Mouse (Mus musculus): ENCODE data around the gene Ifitm10. TPM values are rescaled to one million over a fixed set of nuclear protein-coding genes. Genes with fewer than 3 reads are reported as not detected.
"Not testable (repeated sequence)": the region's sequence is repeated elsewhere in the genome, so short reads cannot be mapped to it uniquely, and the experiment has no call there.

Gene Ifitm10
- total RNA-seq, 2 experiments from 2014 or later, result 1.5 TPM; not detected in 1

DNA sequence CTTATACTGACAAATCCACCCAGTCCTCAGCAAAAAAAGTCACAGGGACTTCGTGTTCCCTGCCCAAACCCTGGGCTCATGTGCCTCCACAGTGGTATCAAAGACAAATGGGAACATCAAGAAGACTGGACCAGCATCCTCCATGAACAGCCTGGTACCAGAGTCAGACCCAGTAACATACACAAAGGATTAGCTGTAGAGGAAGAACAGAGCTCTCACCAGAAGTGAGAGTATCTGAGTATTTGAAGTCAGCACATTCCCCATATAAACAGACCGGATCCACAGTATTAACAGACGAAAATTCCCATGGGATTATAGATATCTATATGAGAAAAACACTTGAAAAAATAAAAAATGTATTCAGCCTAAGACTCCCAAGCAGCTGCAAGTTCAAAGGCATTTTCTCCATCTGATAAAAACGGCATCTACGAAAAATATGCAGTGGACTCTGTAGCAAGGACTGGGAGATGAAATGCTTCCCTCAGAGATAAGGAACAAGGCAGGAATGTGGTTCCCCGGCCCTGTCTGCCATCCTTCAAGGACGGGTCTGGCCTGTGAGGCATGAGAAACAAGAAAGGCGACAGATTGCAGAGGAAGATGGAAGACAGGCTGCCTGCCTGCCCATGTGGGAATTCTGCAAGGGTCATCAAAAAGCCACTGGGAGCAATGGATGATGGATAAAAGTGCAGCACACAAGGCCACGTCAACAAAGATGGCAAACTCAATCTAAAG lies 46.7 kb downstream of the Ifitm10 start:
- no peak for ATAC-seq (replicated peaks; ENCODE audit: poor library complexity, severe bottlenecking)

DNA sequence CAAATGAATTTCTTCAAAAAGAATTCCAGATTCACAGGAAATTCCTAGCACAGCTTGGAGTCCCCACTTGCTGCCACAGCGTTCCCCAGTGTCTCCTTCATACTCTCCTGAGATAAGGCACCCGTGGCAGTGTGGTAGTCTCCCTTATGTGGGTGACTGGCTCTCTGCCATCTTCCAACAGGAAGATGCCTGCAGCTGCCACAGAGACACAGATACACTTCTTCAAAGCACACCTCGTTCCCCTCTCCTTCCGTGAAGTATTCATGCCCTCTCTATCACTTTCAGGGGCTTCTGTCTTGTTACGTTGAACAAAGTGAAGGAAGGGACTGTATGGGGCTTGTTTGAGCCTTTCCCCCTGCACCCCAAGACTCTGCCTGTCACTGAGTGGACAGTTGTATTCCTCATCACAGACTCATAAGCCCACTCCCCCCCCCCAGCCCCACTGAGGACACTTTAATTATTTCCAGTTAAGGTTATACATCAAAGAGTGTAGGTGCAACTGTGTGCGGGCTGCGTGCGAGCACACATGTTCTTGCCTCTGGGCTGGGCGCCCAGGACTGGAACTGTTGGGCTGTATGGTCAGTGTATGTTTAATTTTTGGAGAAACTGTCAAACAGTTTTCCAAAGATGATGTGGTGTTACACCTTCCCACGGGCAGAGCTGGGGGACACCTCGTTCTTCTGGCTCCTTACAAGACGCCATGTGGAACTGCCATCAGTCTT lies 50.0 kb downstream of the Ifitm10 start:
- no peak for ATAC-seq (replicated peaks; ENCODE audit: poor library complexity, severe bottlenecking)

DNA sequence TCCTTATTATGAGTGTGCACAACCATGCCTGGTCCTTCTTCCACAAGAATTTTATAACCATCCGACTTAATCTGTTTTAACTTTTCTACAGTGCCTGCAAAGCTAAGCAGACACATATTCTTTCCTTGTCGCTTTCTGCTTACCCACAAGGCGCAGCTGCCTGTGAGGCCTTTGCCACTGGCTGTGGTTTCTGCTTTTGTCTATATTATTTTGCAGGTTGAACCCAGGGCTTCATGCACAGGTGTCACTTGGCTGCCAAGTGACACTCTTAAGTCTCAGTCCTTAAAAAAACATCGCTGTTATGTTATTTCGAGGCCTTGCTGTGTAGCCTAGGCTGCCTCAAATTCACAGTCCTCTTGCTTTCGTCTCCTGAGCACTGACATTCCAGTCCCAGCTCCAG lies 50.9 kb downstream of the Ifitm10 start:
- no peak for ATAC-seq (replicated peaks; ENCODE audit: poor library complexity, severe bottlenecking)

DNA sequence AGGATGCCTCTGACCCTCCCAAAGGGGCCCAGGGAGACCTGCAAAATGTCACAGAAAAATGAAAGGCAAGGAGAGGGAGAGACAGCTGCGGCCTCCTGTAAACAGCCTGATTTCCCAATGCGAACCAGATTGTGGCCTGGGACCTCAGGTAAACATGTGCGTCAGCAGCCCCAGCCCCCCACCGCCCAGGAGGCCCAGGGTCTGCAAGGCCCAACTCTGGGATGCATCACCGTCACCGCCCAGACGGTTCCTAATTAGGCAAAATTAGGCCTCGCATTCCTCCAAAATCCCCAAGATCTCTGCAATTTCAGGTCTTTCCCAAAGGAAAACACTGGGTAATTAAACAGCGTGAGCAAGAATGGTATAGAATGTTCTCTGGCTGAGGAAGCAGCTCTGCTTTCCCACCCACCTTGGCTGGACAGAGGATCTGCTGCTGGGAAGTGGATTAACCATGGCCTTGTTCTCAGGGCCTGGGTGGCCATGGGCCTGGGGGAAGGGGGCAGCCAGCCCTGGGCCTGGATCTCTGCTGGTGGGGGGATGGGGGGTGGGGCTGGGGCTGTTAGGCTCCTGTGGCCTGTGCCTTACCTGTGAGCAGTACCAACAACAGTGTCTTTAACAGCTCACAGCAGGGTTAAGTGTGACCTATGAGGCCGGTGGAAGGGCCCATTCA lies 51.8 kb downstream of the Ifitm10 start:
- ATAC-seq (replicated peaks; ENCODE audit: poor library complexity, severe bottlenecking), result not testable (repeated sequence)

DNA sequence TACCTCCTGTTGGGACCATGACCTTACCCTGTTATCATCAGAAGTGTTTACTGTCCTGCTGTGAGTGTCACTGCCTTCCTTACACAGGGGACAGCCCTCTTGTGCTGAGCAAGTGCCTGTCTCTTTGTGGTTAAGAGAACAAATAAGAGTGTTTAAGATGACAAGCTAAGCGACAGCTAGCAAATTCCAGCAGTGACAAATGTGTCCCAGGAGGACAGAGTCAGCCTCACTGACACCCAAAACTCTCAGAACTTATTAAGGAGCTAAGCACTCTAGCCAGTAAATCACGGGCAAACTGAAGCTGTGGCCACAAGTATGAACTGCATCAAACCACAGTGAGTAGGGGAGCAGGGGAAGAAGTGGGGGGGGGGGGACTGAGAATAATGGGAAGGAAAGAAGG lies 52.6 kb downstream of the Ifitm10 start:
- 0 out of 2 replicates have a peak, but pooled peaks have one; percentile 17 for ATAC-seq (replicated peaks; ENCODE audit: poor library complexity, severe bottlenecking)

DNA sequence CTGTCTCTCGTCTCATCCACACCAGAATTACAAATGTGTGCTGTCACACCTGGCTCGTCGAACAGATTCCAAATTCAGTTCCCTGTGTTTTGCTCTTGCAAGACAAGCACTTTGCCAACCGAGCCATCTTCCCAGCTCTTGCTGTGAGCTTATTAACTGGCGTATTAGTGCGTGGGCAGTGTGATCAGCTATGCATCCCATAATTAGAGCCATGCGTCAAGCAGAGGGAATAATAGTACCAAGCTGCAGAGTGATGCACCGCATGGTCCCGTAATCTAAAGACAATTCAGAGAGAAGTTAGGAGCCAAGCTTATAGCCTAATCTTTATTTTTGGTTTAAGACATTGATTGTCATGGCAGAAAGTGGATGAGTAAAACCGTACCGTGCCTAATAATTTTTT lies 54.4 kb downstream of the Ifitm10 start:
- no peak for ATAC-seq (replicated peaks; ENCODE audit: poor library complexity, severe bottlenecking)

DNA sequence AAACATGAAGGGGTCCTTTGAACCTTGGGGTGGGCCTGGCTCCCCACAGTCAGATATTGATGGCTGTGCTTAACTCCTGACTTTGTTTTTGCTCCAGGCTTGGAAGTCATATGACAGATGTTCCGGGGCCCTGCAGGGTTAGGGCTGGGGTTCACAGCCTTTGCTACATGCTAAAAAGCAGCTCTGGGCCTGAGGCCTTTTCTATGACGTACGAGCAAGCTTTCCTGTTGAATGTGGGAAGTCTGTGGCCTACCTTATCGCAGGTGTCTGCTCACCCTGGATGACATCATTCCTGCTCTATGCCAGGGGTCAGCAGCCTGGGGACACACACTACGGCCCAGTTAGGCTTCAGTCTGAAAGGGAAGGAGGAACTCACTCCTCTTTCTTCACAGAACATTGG lies 56.3 kb downstream of the Ifitm10 start:
- no peak for ATAC-seq (replicated peaks; ENCODE audit: poor library complexity, severe bottlenecking)

DNA sequence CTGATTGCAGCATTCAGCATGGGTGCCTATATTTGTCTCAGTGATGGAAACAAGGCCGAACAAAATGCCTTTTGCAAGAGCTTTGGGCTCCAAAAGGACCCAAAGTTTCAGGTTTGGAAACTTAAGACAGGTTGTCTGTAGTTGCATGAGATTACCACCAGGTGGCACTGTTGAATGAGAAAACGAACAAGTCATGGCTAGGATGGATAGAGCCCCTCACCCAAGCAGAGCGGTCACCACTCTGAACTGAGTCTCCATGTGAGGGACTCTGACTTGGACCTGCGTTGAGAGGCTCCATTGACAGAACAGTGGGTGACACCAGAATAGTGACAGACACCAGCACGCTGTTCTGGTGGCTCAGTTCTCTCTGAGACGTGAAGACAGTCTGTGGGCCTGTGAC lies 57.0 kb downstream of the Ifitm10 start:
- ATAC-seq (replicated peaks; ENCODE audit: poor library complexity, severe bottlenecking), result peak; percentile 63

DNA sequence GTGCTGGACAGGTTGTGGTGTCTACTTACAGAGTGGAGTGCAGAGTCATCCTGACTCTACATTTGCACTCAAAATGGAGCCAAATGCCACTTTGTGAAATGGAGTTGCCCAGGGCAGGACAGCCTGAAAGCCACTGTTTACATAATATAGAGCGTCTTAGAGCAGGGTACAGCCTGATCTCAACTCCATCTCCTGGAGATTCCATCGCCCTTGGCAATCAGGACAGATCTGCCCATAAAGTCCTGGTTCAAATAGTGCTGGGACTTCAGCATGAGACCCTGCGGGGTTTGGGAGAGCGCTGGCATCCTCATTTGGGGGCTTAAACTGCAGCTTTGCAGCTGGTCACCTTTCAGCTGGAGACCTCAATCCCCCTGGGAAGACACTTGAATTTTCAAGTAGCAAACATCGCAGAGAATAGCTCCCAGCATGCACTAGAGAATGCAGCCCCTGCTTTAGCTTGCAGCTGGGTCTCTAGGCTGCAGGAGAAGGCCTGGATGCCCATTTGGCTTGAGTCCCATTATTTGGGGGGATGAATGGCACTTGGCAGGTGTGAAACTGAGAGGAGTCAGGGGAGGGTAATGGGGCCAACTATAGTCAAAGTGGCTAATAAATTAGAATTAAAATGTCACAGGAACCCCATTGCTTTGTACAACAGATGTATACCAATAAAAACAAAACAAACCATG lies 58.8 kb downstream of the Ifitm10 start:
- no peak for ATAC-seq (replicated peaks; ENCODE audit: poor library complexity, severe bottlenecking)

DNA sequence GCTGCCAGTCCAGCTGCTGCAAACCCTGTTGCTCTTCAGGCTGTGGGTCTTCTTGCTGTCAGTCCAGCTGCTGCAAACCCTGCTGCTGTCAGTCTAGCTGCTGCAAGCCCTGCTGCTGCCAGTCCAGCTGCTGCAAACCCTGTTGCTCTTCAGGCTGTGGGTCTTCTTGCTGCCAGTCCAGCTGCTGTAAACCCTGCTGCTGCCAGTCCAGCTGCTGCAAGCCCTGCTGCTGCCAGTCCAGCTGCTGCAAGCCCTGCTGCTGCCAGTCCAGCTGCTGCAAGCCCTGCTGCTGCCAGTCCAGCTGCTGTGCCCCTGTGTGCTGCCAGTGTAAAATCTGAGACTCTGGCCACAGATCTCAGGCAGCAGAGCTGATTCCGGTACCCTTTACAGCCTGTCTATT lies 69.6 kb downstream of the Ifitm10 start:
- not testable (repeated sequence) for ATAC-seq (replicated peaks; ENCODE audit: poor library complexity, severe bottlenecking)

DNA sequence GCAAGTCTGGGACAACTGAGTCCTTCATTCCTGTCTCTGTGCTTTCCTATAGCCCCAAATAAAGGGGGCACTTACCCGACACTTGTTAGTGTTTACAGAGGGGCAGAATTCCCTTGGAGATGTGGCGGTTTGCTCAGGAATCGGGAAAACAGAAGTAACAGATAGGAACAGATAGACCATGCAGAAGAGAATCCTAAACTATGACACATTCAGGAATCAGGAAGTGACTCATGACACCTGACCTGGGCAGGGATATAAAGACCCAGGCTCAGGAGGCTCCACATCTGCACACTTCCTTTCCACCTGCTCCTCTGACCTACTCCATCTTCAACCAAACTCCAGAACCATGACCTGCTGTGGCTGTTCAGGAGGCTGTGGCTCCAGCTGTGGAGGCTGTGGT lies 70.3 kb downstream of the Ifitm10 start, which contains the start of gene Krtap5-4:
TSS of gene Krtap5-4 (plus strand) at position 301 of the 400 bp plus-strand sequence.
- ATAC-seq (replicated peaks; ENCODE audit: poor library complexity, severe bottlenecking), result no peak

DNA sequence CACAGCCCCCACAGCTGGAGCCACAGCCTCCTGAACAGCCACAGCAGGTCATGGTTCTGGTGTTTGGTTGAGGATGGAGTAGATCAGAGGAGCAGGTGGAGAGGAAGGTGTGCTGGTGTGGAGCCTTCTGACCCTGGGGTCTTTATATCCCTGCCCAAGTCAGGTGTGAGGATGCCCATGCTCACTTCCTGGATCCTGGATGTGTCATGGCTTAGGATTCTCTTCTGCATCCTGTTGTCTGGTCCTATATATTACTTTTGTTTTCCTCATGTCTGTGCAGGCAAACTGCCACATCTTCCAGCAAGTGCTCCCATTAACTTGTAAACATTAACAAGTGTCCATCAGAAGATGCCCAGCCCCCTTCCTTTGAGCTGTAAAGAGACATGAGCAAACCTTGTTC lies 76.5 kb downstream of the Ifitm10 start, which contains the start of gene Krtap5-1:
TSS of gene Krtap5-1 (minus strand) at position 101 of the 400 bp plus-strand sequence.
- not testable (repeated sequence) for ATAC-seq (replicated peaks; ENCODE audit: poor library complexity, severe bottlenecking)

DNA sequence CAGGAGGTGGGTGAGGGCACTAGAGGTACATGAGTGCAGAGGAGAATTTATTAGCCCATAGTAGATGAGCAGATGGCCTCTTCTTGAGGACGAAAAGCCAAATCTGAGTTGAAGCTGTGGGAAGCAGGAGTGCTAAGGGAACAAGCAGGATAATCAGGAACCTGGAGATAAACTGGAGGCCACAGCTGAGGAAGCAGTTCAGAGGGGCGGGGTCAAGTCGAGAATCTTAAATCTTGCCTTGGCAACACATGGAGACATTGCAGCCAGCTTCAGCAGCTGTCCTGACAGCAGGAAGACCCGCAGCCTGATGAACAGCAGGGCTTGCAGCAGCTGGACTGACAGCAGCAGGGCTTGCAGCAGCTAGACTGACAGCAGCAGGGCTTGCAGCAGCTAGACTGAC lies 77.4 kb downstream of the Ifitm10 start:
- ATAC-seq (replicated peaks; ENCODE audit: poor library complexity, severe bottlenecking), result not testable (repeated sequence)

DNA sequence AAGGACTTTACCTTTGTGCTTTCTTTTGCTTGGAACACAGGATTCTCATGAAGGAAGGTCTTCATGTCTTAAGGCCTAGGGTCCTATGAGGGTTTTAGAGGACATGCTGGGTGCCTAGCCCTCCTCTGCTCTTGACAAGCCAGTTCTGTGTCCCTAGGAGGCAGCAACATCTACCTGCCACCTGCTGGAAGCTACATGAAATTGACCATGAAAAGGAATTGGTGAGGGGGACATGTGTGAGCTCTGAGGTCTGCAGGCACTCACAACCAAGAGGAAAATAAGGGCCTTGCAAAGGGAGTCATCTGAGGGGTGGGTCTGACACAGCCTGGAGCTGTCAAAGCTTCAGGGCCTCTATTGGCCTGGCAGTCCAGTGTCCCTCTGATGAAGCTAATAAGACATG lies 78.1 kb downstream of the Ifitm10 start:
- ATAC-seq (replicated peaks; ENCODE audit: poor library complexity, severe bottlenecking), result no peak

DNA sequence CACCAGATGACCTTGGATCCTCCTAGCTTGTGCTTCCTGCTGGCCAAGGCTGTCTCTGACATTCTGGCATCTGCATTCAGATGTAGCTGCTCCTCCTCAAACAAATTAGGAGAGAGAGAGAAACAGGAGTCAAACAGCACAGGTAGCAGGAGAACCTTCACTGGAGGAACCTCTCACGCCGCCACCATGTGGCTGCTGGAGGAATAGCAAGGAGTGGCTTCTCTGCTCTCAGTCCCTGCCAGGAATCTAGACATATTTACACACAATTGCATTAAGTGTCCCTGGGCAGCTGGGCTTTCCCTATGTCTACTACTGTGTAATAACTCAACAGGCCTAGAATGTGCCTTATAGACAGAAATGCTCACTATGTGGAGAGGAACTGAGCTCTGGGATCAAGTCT lies 79.7 kb downstream of the Ifitm10 start:
- peak; percentile 86 for ATAC-seq (replicated peaks; ENCODE audit: poor library complexity, severe bottlenecking)

DNA sequence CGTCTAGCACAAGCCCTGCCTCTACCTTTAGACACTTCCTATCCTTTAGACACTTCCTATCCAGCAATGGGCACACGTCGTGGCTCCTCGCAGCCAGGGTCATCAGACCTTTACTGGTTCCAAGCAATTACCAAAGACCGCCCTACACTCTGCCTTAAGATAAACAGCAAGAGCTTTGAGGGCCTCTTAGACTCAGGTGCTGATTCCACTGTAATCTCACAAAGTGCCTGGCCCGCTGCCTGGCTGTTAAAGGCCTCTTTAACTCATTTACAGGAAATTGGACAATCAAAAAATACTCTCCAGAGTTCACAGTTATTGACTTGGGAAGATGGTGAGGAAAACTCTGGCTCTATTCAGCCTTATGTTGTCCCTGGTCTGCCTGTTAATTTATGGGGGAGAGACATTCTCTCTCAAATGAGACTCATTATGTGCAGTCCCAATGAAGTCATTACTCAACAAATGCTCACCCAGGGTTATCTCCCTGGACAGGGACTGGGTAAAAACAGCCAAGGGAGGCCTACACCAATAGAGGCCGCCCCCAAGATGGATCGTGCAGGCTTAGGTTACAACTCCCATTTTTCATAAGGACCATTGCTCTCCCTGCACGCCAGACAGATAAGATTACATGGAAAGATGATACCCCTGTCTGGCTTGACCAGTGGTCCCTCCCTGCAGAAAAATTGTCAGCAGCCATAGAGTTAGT lies 87.5 kb downstream of the Ifitm10 start:
- ATAC-seq (replicated peaks; ENCODE audit: poor library complexity, severe bottlenecking), result not testable (repeated sequence)

DNA sequence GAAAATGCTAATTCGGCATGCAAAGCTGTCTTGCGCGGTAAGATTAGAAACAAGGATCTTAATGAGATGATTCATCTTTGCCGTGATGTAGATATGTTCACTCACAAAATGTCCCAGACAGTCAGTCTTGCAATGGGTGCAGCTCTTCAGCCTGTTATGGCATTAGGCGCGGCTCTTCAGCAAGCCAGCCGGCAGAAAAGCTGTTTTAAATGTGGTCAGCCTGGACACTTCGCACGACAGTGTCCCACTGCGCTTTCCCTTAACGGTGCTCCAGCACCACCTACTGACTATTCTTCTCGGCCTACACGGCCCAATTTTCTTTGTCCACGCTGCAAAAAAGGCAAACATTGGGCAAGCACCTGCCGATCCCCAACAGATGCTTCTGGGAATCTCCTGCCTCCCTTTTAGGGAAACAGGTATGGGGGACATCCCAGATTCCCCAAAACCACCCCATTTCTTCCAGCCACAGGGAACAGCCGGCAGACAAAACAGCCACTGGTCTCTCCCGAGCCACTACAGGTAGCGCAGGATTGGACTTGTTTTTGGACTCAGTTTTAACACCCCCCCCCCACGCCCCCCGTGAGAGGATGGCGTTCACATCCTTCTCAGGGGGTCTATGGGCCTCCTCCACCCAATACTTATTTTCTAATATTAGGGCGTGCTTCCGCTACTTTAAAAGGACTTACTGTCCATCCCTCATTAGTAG lies 88.3 kb downstream of the Ifitm10 start:
- ATAC-seq (replicated peaks; ENCODE audit: poor library complexity, severe bottlenecking), result peak; percentile 45; the same call in 1 of the 2 replicates

DNA sequence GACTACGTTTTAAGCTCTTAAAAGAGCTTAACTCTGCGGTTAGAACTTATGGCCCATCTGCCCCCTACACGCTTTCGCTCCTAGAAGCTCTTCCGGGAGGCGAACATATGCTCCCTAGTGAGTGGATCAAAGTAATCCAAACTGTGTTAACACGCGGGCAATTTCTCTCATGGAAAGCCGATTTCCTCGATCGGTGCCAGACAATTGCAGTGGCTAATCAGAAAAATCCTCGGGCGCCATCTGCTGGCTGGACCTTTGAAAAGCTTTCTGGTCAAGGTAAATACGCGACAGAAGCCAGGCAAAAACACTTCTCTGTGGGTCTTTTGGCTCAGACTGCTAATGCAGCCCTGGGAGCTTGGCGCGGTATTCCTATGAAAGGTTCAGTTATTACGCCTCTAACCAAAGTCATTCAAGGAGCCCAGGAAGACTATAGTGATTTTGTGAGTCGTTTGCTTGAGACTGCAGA lies 88.9 kb downstream of the Ifitm10 start:
- peak; percentile 60 for ATAC-seq (replicated peaks; ENCODE audit: poor library complexity, severe bottlenecking)

DNA sequence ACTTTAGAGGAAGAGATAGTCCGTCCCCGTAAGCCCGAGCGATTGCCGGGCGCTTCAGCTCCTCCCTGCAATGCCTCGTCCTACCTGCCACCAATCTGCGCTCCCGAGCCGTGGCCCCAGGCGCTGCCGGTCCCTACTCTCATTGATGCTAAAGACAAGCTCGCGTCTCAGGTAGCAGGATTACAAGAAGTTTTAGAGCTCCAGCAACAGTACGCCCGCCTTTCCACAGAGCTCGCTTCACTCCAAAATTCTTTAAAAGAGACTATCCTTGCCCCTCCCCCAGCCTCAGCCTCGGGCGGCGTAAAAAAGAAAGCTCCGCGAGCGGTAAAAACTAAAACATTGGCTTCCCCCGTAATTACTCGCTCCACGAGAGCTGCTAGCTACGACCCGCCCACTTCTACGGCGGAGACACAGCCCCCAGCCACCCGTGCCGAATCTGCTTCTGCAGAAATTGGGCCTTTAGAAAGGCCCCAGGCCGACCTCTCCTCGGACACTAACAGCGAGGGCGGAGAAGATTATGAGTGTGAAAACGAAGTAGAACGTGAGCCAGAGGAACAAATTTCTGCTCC lies 89.4 kb downstream of the Ifitm10 start:
- ATAC-seq (replicated peaks; ENCODE audit: poor library complexity, severe bottlenecking), result peak; percentile 78
